Mouse (Mus musculus) right cerebral cortex, postnatal 10 days (tissue): Measurements from ENCODE around the gene Erh.
A peak's percentile ranks its signal among the peaks of the same experiment; 100 is the strongest.

Experiments used
- DNase-seq, 2 experiments: peaks; one replicate each; pipeline ENCODE4 v3.0.0; 2021; ENCODE audit warnings: low spot score in 2 of 2

Erh gene

DNA sequence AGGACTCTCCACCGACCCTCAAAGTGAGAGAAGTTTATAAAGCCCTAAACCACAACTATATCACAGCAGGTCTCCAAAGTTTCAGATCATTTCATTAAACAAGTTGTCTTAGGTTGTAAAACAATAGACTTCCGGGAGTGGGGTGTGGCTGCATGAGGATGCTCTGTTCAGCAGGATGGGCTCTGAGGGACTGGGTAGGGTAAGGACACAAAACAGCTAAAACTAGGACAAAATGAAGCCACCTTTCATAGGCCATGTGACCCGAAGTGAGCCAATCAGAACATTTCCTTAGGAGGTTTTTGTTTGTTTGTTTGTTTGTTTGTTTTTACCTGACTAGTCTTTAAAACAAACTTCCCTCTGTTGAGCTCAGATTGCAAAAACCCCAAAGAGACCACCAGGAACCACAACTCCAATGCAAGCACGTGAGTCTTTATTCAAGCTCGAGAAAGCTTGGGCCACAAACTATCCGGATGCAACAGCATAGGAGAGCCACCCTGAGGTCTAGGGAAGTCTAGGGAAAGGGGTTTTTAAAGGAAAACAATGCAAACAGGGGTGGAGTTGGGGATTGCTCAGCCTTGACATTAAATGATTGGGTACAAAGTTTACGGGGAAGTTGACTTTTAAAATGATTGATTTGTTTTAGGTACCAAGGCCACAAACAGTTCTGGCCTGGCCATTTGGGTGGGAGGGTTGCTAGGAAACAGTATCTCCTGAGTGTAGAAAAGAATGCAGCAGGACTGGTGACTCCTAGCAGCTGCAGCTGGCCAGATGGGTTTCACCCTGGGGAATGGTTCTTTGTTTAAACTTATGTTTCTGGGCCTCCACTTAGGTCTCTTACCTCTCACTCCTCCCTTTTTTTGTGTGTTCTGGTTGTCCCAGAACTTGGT, 28.5 kb downstream of the Erh start:
- DNase-seq = no peak

- no peak for DNase-seq
Observed at GRCm38 (mm10) chr12:80612113-80612791, 31.9 kb downstream of the Erh start.

GRCm38 (mm10) chr12:80609928-80610327, 34.2 kb downstream of the Erh start:
- no peak for DNase-seq

- DNase-seq = no peak
Observed at GRCm38 (mm10) chr12:80608576-80608975, 35.6 kb downstream of the Erh start.

GRCm38 (mm10) chr12:80604218-80604617, 39.9 kb downstream of the Erh start:
- DNase-seq = peak in 1 of 2 experiments; percentile 68

DNA sequence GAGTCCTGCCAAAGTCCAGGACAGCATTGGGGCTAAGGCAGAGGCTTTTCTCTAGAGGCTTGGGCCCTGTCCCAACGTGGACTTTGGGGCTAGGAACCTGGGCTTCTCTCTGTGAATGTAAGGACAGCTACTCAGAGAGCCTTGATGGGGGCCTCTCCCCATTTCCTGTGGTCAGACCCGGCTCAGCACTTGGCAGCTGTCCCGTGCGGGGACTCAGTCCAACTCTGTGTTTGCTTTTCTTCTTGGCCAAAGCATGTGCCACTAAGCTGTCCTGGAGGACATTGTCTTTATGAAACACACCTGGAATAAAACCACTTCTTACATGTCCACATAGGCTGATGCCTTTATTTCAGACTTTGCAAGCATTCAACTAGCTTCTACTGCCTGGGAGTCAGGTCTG, 40.6 kb downstream of the Erh start:
- DNase-seq = peak; percentile 53 to 65

- DNase-seq = no peak
Observed at GRCm38 (mm10) chr12:80602432-80602831, 41.7 kb downstream of the Erh start.

- DNase-seq = no peak
Observed at GRCm38 (mm10) chr12:80601597-80602269, 42.4 kb downstream of the Erh start.

- peak; percentile 79 to 83 for DNase-seq
Observed at GRCm38 (mm10) chr12:80598756-80599155, 45.4 kb downstream of the Erh start.

DNA sequence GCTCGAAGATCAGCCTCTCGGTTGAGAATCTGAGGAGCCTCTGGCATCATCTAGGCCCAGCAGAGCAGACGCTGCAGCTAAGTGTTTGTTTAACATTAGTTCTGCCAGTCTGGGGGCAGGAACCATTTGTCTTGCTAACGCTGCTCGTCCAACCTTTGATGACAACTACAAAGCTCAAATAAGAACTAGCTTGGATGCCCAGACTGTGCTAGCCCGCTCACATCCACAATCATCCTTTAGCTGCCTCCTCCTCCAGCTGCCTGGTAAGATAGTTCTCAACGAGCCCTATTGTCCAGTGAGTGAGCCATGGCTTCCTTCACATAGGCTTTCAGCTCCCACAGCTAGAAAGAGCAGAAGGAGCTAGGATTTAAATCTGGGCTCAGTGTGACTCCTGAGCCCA, 45.9 kb downstream of the Erh start:
- no peak for DNase-seq

GRCm38 (mm10) chr12:80595968-80596367, 48.2 kb downstream of the Erh start:
- DNase-seq = no peak

GRCm38 (mm10) chr12:80595566-80595965, 48.6 kb downstream of the Erh start:
- no peak for DNase-seq

DNA sequence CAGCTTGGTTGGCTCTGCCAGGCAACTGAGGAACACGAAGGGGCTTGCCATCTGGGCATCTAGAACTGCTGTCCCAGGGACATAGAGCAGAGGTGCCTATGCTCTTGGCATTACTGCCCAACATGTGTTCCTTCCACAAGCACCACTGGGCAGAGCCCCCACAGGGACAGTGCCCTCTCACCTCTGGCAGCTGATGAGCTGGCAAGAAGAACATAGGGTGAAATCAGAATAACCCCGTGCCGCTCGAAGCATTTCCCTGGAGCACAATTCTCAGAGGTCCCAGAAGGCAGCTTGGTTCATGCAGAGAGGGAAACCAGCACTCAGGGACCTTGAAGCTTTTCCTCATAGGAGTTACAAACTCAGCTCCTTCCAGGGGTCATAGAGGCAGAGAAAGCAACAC, 49.4 kb downstream of the Erh start:
- no peak for DNase-seq

DNA sequence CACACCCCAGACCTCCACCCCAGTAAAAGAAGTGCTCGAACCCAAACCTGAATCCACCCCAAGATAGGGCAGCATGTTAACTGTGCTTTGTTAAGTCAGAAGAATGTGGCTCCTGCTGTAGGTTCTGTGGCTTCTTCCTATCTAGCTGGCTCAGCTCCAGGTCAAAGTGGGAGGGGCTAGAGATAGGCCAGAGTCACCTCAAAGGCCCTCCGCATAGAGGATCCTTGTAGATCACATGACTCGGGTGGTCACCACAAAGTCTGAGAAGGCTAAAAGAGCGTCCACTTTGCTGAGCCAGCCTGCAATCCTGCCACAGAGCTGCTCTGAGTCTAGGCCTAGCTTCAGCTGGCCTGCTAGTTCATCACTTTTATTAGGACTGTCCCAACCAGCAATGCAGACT, 50.0 kb downstream of the Erh start:
- peak in 1 of 2 experiments; percentile 44 for DNase-seq

DNA sequence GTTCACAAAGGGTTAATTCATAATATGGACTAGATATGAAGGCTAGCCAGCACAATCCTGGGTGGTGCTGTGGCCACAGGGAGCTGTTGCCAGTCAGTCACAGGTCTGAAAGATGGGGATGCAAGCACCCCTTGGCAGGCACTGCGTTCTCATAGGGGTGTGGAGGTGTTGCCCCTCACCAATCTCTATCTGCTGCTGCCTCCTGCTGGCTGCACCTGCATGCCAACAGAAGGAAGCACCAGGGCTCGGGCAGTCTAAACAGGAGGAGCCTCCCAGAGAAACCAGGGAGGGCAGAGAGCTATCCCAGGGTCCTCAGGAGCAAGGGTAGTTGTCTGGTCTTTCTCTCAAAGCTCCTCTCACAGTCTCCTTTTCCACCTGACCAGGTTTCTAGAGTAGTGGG, 59.2 kb downstream of the Erh start:
- DNase-seq = peak in 1 of 2 experiments; percentile 65
